Mouse (Mus musculus) right cerebral cortex, postnatal 4 days (tissue): ENCODE data around the gene Ptp4a2.
"Not testable (repeated sequence)": the region's sequence is repeated elsewhere in the genome, so short reads cannot be mapped to it uniquely, and the experiment has no call there.

Experiments used
- DNase-seq: peaks from one replicate; pipeline ENCODE4 v3.0.0-alpha.2; 2022

Gene Ptp4a2

GRCm38 (mm10) chr4:129890094-129890493 lies 79.1 kb downstream of the Ptp4a2 start:
- DNase-seq = no peak

DNA sequence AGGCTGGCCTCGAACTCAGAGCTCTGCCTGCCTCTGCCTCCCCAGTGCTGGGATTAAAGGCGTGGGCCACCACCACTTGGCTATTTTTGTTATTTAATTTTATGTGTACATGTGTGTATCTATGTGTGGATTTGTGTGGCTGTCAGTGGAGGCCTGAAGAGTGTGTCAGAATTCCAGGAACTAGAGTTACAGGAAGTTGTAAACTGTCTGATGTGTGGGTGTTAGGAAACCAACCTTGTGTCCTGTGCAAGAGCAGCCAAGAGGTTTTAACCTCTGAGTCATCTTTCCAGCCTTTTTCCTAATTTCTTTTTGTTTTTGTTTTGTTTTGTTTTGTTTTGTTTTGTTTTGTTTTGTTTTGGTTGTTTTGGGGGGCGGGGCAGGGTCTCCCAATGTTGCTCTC lies 83.8 kb downstream of the Ptp4a2 start:
- DNase-seq = no peak

- DNase-seq = not testable (repeated sequence)
Measured at GRCm38 (mm10) chr4:129898815-129899214, 87.8 kb downstream of the Ptp4a2 start.
